Mouse (Mus musculus) megakaryocyte, embryonic 14.5 days (primary cell): ENCODE results near the gene Themis.

Source experiments
- FLI1 ChIP-seq: IDR thresholded peaks from 2 replicates; pipeline ENCODE4 v1.6.1; 2012; ENCODE audit warnings: low read length, inconsistent platforms, mixed read lengths
- GATA1 ChIP-seq: IDR thresholded peaks from 3 replicates; pipeline ENCODE4 v1.6.1; 2012; ENCODE audit warnings: mixed read lengths, low read length, inconsistent platforms, borderline replicate concordance

- no peak for TF ChIP-seq FLI1
- no peak for TF ChIP-seq GATA1
Observed at GRCm38 (mm10) chr10:28649900-28650160, 18.3 kb upstream of the Themis start.
